ENCODE assay signal across 23 mouse cellular contexts in genomic region chr9:48510134-48510533, GRCm38 (mm10). TPM values are rescaled to one million over a fixed set of nuclear protein-coding genes. Genes with fewer than 3 reads are reported as not detected.
DNase-seq lines count a peak whose midpoint lies in the region; ATAC-seq and TF ChIP-seq lines count a peak whose summit lies in the region.
"Had no signal": no experiment of that assay in that cellular context is flagged by ENCODE, and none has a peak within 500 bp of the region (broad histone marks: within the 10 kb centered on the region; RNA-seq: fewer than 3 reads in every experiment).

No protein-coding gene starts in this region.

- H3K4me3 ChIP-seq in lung, adult 2 months (replicated peaks; ENCODE audit: extremely low read depth, low read depth, low read length): no peak overlapping the region
- H3K4me3 ChIP-seq: embryonic facial prominence, embryonic 10.5 days; embryonic facial prominence, embryonic 12.5 days; forebrain, embryonic 13.5 days; forebrain, embryonic 15.5 days had no signal

- no peak for TF ChIP-seq POLR2A in lung, adult 2 months (IDR thresholded peaks at IDR 0.05; ENCODE audit: borderline replicate concordance, extremely low read depth, low read depth, low read length)

- no peaks in the 10 kb centered on the region for H3K4me1 ChIP-seq in lung, adult 2 months (ENCODE audit: control insufficient read depth, insufficient read depth, low read length)
- H3K4me1 ChIP-seq: embryonic facial prominence, embryonic 10.5 days; forebrain, embryonic 13.5 days; forebrain, embryonic 15.5 days had no signal

- DNase-seq in 416B (ENCODE audit: low read depth) (peak; percentile 66), adipocyte (ENCODE audit: low spot score) (peak; percentile 47)
- DNase-seq in lung, adult 2 months: no peak
- DNase-seq in adrenal gland, postnatal 4 days (ENCODE audit: low spot score in 2 of 2): no peak
- DNase-seq in gastrocnemius, postnatal 10 days: no peak
- DNase-seq: adrenal gland, adult 2 months; adrenal gland, postnatal 10 days; adrenal gland, postnatal 25 days; B cell, adult 2 months; cerebellum, adult 11-12 months; cerebellum, adult 2 months; cerebellum, adult 9-10 months; cerebellum, postnatal 10 days; cerebellum, postnatal 25 days; forebrain, postnatal 0 days had no signal

- TF ChIP-seq CTCF in lung, adult 2 months (IDR thresholded peaks at IDR 0.05; ENCODE audit: insufficient read depth, low read length): no peak

- peak; percentile 73 for ATAC-seq in granulocyte monocyte progenitor cell, adult 5-6 weeks (replicated peaks; ENCODE audit: poor library complexity, severe bottlenecking)
- ATAC-seq: activated CD4-positive, CD25-positive, alpha-beta regulatory T cell, adult 4 months; CD4-positive, CD25-positive, alpha-beta regulatory T cell, adult 4 months; forebrain, embryonic 13.5 days; forebrain, embryonic 15.5 days; forebrain, postnatal 0 days; Patski had no signal

- WGBS in lung, adult 2 months: 74% methylated on average over 5 of the region's 5 CpGs

RNA-seq across cellular contexts. Expression of gene Gm5617, which starts 14.9 kb away (rescaled TPM):
- total RNA-seq in granulocyte monocyte progenitor cell, adult 5-6 weeks (2014; fragmentation: Nextera tagmentation): 4.6 and 25.5 TPM in 2 replicates
- total RNA-seq in granulocyte monocyte progenitor cell, adult 5-6 weeks (2017): 0.52 and 4.2 TPM in 2 replicates
- polyA plus RNA-seq in lung, adult 2 months (2012; rRNA removed): 58.5 and 60.2 TPM in 2 replicates
- total RNA-seq in adrenal gland, postnatal 4 days (2021): 10 to 100 TPM; 25.7 to 26.9 TPM
- 10 to 100 TPM; 12.9 to 14.1 TPM for total RNA-seq in gastrocnemius, postnatal 10 days (2021)

RNA-seq across cellular contexts. Expression of gene Rbm7, which starts 15.0 kb away (rescaled TPM):
- total RNA-seq in granulocyte monocyte progenitor cell, adult 5-6 weeks (2014; fragmentation: Nextera tagmentation): 76.4 and 85.5 TPM in 2 replicates
- 105 and 130 TPM in 2 replicates for total RNA-seq in granulocyte monocyte progenitor cell, adult 5-6 weeks (2017)
- polyA plus RNA-seq in lung, adult 2 months (2012; rRNA removed): 18.7 and 25.2 TPM in 2 replicates
- total RNA-seq in adrenal gland, postnatal 4 days (2021): 10 to 100 TPM; 72.9 to 85.9 TPM
- 10 to 100 TPM; 20.9 to 24.2 TPM for total RNA-seq in gastrocnemius, postnatal 10 days (2021)

RNA-seq across cellular contexts. Expression of gene Rexo2, which starts 29.7 kb away (rescaled TPM):
- total RNA-seq in granulocyte monocyte progenitor cell, adult 5-6 weeks (2014; fragmentation: Nextera tagmentation): 93.9 and 124 TPM in 2 replicates
- 131 and 156 TPM in 2 replicates for total RNA-seq in granulocyte monocyte progenitor cell, adult 5-6 weeks (2017)
- 64.0 and 77.6 TPM in 2 replicates for polyA plus RNA-seq in lung, adult 2 months (2012; rRNA removed)
- total RNA-seq in adrenal gland, postnatal 4 days (2021): 10 to 100 TPM; 63.8 to 65.4 TPM
- total RNA-seq in gastrocnemius, postnatal 10 days (2021): 10 to 100 TPM; 57.9 to 62.4 TPM

Comparison
In these comparisons a context has a peak if more than half of its experiments do, and no peak if none do; other contexts are left out.
1. DNase-seq: peak in 416B (single experiment) and adipocyte (single experiment); none in lung, adult 2 months (single experiment), adrenal gland, postnatal 4 days (0 of 2) and gastrocnemius, postnatal 10 days (single experiment).